Mouse (Mus musculus) stomach, postnatal 0 days (tissue): ENCODE measurements around the gene Arhgef2.

Experiments
- CTCF ChIP-seq: IDR thresholded peaks from 2 replicates; pipeline ENCODE4 v1.5.1; 2016; ENCODE audit warnings: antibody characterized with exemption, low read depth, mild to moderate bottlenecking, moderate library complexity
- EP300 ChIP-seq: optimal IDR thresholded peaks from 2 replicates; pipeline ENCODE3; 2016; ENCODE audit warnings: antibody characterized with exemption

GRCm38 (mm10) chr3:88620992-88621536 lies 15.3 kb downstream of the Arhgef2 start:
- TF ChIP-seq CTCF (no peak), EP300 (no peak)
